Mouse (Mus musculus) intestine, postnatal 0 days (tissue): ENCODE results near the gene Ube2k. TPM values are rescaled to one million over a fixed set of nuclear protein-coding genes. Genes with fewer than 3 reads are reported as not detected.
A peak's percentile ranks its signal among the peaks of the same experiment; 100 is the strongest.

ENCODE experiments used
- ATAC-seq: fragments of 200-750 bp; cut with Nextera tagmentation; 2 replicates; pipeline ENCODE4 v1.8.0; 2017; ENCODE audit warnings: mild to moderate bottlenecking, moderate TSS enrichment, moderate library complexity
- H3K27ac ChIP-seq: fragments of 300-500 bp; sonication (generic); 2 replicates; pipeline ENCODE4 v1.5.1; 2014; ENCODE audit warnings: mild to moderate bottlenecking, low read depth, low read length, moderate library complexity
- H3K27me3 ChIP-seq: fragments of 300-500 bp; sonication (generic); replicated peaks from 2 replicates; pipeline ENCODE4 v1.6.1; 2014; ENCODE audit warnings: low read length, mixed read lengths; ENCODE audit not compliant: control insufficient read depth, insufficient read depth
- H3K36me3 ChIP-seq: fragments of 300-500 bp; sonication (generic); 2 replicates; pipeline ENCODE4 v1.6.1; 2014; ENCODE audit warnings: mild to moderate bottlenecking, moderate library complexity; ENCODE audit not compliant: control insufficient read depth, insufficient read depth
- H3K4me1 ChIP-seq: fragments of 300-500 bp; sonication (generic); replicated peaks from 2 replicates; pipeline ENCODE4 v1.6.1; 2014; ENCODE audit warnings: antibody characterized with exemption, low read length, mixed read lengths; ENCODE audit not compliant: control insufficient read depth, insufficient read depth
- H3K4me2 ChIP-seq: fragments of 300-500 bp; sonication (generic); replicated peaks from 2 replicates; pipeline ENCODE4 v1.6.1; 2014; ENCODE audit warnings: low read depth, mild to moderate bottlenecking, moderate library complexity
- H3K4me3 ChIP-seq: fragments of 300-500 bp; sonication (generic); 2 replicates; pipeline ENCODE4 v1.5.1; 2014; ENCODE audit warnings: low read depth, low read length
- H3K9ac ChIP-seq: fragments of 300-500 bp; sonication (generic); 2 replicates; pipeline ENCODE4 v1.6.1; 2014; ENCODE audit warnings: mild to moderate bottlenecking, low read depth, low read length
- H3K9me3 ChIP-seq: fragments of 300-500 bp; sonication (generic); 2 replicates; pipeline ENCODE4 v1.6.1; 2016; ENCODE audit warnings: mixed run types; ENCODE audit not compliant: control insufficient read depth
- CTCF ChIP-seq: sonication (generic); IDR thresholded peaks from 2 replicates; pipeline ENCODE4 v1.5.1; 2016; ENCODE audit warnings: low read depth, mild to moderate bottlenecking, control low read depth, antibody characterized with exemption, moderate library complexity
- WGBS: fragments of 180-500 bp; shearing (Covaris S2); extraction: QIAGEN DNeasy Blood & Tissue Kit; methylation state at CpG from one replicate; pipeline ENCODE4 v1.1.7; 2014; 5-methylcytosine and 5-hydroxymethylcytosine counted together
- polyA plus RNA-seq: library from polyadenylated mRNA; unstranded; fragments of >200 nt; fragmentation: Nextera tagmentation; extraction: Ambion mirVana; gene quantifications from 2 replicates; pipeline ENCODE4 v1.2.1, GENCODE M21; 2015

Ube2k gene
- polyA plus RNA-seq, 1 experiment from 2014 or later: 102 TPM

DNA sequence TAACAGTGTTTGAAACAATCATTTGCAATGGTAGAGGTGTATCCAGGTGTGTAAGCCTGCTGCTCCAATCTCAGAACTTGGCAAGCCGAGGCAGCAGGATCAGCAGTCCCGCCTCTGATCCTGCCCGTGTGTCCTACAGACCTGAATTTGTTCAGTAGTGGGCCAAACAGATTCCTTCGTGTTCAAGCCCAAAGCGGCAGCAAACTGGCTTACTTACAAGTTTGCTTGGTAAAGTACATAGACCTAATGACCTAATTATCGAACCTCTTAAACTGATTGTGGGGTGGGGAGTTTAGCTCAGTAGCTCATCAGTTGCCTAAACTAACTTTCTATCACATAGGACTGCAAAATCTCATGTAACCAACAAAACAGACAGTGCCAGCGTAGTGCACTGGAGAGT is 62.6 kb downstream of the Ube2k start:
- Histone ChIP-seq H3K4me3 (no peak overlapping the region), H3K9me3 (no peaks in the 10 kb centered on the region), H3K27ac (no peak overlapping the region), H3K4me2 (no peak overlapping the region), H3K9ac (no peak overlapping the region), H3K4me1 (no peaks in the 10 kb centered on the region), H3K27me3 (no peaks in the 10 kb centered on the region), H3K36me3 (peaks cover 8% of the 10 kb centered on the region)
- WGBS: 85% methylated on average over 7 of the region's 7 CpGs
- no peak for TF ChIP-seq CTCF
- ATAC-seq: no peak

DNA sequence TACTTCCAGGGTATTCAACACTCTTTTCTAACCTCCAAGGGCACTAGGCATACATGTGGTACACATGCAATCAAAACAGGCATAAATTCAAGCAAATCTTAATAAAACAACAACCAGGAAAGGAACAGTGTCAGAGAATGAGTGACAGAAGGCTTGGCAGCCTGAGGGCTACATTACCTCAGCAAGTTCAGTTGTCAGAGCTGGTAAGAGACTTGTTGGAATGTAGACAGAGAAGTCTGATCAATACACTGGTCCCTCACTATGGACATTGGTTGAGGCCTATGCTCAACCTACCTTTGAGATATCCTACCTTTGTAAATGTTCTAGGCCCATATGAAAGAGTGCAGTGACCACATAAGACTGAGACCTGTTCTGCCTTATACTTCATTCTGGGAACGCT is 69.8 kb downstream of the Ube2k start:
- H3K4me2 ChIP-seq: no peak overlapping the region
- no peak overlapping the region for H3K4me3 ChIP-seq
- peaks cover 14% of the 10 kb centered on the region for H3K36me3 ChIP-seq
- WGBS: 83% methylated on average over 1 of the region's 1 CpGs
- TF ChIP-seq CTCF: no peak
- H3K27me3 ChIP-seq: no peaks in the 10 kb centered on the region
- no peaks in the 10 kb centered on the region for H3K9me3 ChIP-seq
- ATAC-seq: no peak
- no peak overlapping the region for H3K27ac ChIP-seq
- no peaks in the 10 kb centered on the region for H3K4me1 ChIP-seq
- no peak overlapping the region for H3K9ac ChIP-seq

DNA sequence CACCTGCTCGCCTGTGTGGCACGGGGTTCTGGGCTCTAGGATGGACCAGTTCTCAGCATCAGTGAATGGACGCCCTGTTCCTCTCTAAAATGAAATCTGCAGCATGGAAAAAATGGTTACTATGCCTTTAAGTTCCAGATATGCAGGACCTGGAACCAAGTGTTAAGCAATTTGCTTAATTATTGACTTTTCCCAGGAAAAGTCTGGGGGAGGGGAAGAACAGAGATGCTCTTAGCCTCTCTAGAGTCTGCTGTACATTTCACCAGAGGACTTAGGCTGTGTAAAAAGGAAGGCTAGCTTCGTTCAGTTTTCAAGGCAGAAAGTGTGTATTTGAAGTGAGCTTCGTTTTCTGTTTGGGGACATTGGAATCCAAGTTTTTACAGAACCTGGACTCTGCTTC is 72.7 kb downstream of the Ube2k start:
- Histone ChIP-seq H3K27me3 (no peaks in the 10 kb centered on the region), H3K27ac (no peak overlapping the region), H3K36me3 (peaks cover 21% of the 10 kb centered on the region), H3K9ac (no peak overlapping the region), H3K4me2 (no peak overlapping the region), H3K4me1 (no peaks in the 10 kb centered on the region), H3K4me3 (no peak overlapping the region), H3K9me3 (no peaks in the 10 kb centered on the region)
- ATAC-seq: peak; percentile 29; the same call in 1 of the 2 replicates
- TF ChIP-seq CTCF: no peak
- 72% methylated on average over 5 of the region's 5 CpGs for WGBS

DNA sequence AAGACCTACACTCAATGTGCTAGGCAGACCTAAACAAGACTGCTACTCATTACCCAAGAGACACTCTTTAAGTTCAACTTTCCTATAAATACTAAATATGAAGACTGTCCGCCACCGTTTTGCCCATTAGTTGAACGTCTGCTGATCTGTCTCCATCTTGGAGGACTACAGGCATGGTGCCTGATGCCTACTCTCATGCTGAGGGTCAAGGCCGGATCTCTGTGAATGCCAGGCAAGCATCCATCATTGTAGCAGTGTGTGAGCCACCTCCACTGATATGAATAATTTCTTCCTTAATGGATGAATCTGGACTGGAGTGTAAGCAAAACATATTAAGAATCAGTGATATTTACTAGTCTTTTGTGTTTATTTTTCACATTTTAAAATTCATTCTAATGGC is 73.5 kb downstream of the Ube2k start:
- H3K4me3 ChIP-seq: no peak overlapping the region
- no peaks in the 10 kb centered on the region for H3K4me1 ChIP-seq
- no peaks in the 10 kb centered on the region for H3K27me3 ChIP-seq
- TF ChIP-seq CTCF: no peak
- H3K4me2 ChIP-seq: no peak overlapping the region
- ATAC-seq: no peak
- H3K9me3 ChIP-seq: no peaks in the 10 kb centered on the region
- H3K9ac ChIP-seq: no peak overlapping the region
- 84% methylated on average over 4 of the region's 4 CpGs for WGBS
- peaks cover 25% of the 10 kb centered on the region for H3K36me3 ChIP-seq
- H3K27ac ChIP-seq: no peak overlapping the region

DNA sequence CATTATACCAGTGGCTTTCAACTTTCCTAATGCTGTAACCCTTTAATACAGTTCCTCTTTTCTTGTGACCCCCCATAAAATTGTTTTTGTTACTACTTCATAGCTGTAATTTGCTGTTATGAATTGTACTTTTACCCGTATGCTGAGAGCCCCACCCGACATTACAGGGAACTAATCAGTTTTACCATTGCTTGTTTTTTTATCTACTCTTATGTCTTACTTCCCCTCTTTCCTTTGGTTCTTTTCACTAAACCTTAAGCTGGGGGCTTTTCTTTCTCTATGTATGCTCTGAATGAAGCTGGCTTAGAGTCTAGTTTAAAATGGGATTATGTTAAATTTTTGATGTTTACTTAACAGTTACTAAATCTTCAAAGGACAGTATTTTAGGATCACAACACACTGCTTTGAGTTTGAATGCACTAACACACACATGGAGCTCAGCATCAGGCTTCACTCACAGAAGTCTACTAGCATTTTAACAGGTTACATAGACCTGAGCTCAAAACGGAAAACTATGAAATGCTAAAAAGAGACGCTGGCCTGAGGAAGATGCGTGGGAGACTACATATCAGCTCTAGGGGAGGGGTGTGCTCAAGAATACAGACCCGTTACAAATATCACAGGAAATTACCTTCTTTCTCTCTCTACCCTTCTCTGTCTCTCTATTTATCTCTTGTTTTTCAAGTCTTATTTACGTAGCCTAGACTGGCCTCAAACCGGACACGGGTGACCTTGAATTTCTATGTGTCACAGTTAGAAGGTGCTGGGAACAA is 76.3 kb downstream of the Ube2k start:
- Histone ChIP-seq H3K27ac (no peak overlapping the region), H3K9ac (no peak overlapping the region), H3K9me3 (no peaks in the 10 kb centered on the region), H3K4me1 (no peaks in the 10 kb centered on the region), H3K27me3 (no peaks in the 10 kb centered on the region), H3K4me2 (no peak overlapping the region), H3K36me3 (peaks cover 50% of the 10 kb centered on the region), H3K4me3 (no peak overlapping the region)
- WGBS: 70% methylated on average over 9 of the region's 9 CpGs
- ATAC-seq: no peak
- no peak for TF ChIP-seq CTCF

DNA sequence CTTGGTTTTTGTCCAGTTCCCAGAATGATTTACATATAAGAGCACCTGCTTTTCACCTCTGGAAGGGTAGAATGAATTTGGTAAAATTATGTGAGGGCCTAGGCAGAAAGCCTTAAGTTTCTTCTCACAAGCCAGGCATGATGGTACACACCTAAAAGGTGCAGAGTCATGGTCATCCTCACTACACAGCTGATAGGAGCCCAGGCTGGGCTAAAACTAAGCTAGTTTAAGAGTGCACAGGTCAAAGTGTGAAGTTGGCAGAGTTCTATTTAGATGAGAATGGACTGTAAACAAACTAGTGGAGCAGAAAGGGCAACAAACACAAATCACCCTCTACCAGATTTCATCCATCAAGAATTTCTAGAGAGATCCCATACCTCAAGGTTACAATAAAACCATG is 87.3 kb downstream of the Ube2k start:
- TF ChIP-seq CTCF: no peak
- Histone ChIP-seq H3K27ac (no peak overlapping the region), H3K9ac (no peak overlapping the region), H3K4me1 (no peaks in the 10 kb centered on the region), H3K36me3 (peaks cover 51% of the 10 kb centered on the region), H3K4me2 (no peak overlapping the region), H3K4me3 (no peak overlapping the region), H3K27me3 (no peaks in the 10 kb centered on the region), H3K9me3 (no peaks in the 10 kb centered on the region)
- ATAC-seq: no peak
